Mouse (Mus musculus): ENCODE measurements around the gene Cavin1. TPM values are rescaled to one million over a fixed set of nuclear protein-coding genes. Genes with fewer than 3 reads are reported as not detected.

The Cavin1 gene
- total and polyA plus RNA-seq, 3 experiments = 0.05 to 0.21 (median 0.13) TPM

DNA sequence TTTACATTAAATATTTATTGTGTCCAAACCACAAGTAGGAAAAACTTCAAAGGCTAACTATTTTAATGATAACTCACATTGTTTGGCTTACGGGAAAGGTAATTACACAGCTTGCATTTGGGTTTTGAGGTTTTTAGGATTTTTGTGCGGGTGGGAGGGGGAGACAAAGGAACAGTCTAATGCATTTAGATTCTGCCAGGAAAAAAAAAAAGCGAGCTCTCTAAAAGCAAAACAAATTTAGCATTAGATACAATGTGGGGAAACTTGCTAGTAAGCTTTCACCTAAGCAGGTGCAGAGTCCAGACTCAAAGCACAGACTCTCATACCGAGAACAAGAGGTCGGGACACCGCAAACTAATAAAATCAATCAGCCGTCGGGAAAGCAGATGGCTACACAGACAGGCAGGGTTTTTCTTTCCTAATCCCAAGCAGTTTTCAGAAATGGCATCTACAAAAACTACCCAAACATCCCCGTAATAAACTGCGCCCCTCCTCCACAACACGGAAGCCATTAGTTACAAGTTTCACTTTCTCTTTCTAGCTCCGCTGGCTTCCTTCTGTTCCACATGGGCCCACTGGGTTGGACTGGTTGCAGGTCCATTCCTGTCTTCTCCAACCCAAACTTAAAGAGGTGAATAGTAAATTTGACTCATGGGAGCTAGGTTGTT is 39.3 kb downstream of the Cavin1 start (continued):
- TF ChIP-seq SIN3A (IDR thresholded peaks at IDR 0.05; ENCODE audit: low read length) (peak; percentile 90), USF1 (IDR thresholded peaks at IDR 0.05; ENCODE audit: low read depth, low read length) (no peak), CHD2 (IDR thresholded peaks at IDR 0.05; ENCODE audit: low read length) (peak; percentile 90), MYC (IDR thresholded peaks at IDR 0.05; ENCODE audit: low read depth, low read length) (peak; percentile 92), MAX (IDR thresholded peaks at IDR 0.05; ENCODE audit: low read length) (peak; percentile 74), BHLHE40 (IDR thresholded peaks at IDR 0.05; ENCODE audit: low read depth, low read length) (peak; percentile 81), MAZ (IDR thresholded peaks at IDR 0.05; ENCODE audit: low read depth, low read length) (no peak; the same call in 1 of the 2 replicates), ZNF384 (IDR thresholded peaks at IDR 0.05; ENCODE audit: low read depth, low read length) (peak; percentile 90), NRF1 (IDR thresholded peaks at IDR 0.05; ENCODE audit: low read depth, low read length) (no peak), ZC3H11A (IDR thresholded peaks at IDR 0.05; ENCODE audit: low read depth, low read length) (no peak)

DNA sequence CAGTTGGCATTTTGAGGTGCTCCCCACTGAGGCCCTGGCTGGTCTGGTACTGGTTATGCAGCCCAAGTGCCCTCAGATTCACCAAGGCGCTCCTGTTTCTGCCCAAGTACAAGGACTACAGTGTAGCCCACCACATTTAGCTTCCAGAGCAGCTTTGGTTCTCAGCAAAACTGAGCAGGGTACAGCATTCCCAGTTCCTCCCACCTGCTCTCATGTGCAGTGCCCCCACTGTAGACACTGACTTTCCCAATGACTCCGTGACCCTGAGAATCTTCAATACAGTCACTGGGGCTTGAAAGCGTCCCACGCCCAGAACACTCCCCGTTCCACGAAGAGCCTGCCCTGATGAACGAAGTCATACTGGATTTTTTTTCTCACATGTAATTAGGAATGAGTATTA is 40.1 kb downstream of the Cavin1 start:
- H3K27ac ChIP-seq (ENCODE audit: insufficient read depth, low read depth) = no peak overlapping the region
- H3K9ac ChIP-seq (ENCODE audit: insufficient read depth, low read depth) = peak overlapping the region; percentile 86; the same call in 1 of the 2 replicates
- no peak for DNase-seq (ENCODE audit: extremely low read depth)
- in situ Hi-C loops (cut with MboI; ENCODE audit: low pct_ligation_motif_present, low pct_unique_long_range_greater_than_20kb, low sequenced_read_pairs) (no loop called here), dilution Hi-C loops (cut with MboI; ENCODE audit: extremely low pct_ligation_motif_present, extremely low pct_unique_long_range_greater_than_20kb, low sequenced_read_pairs) (no loop called here)
- H3K9me3 ChIP-seq (replicated peaks; ENCODE audit: low read length) = no peaks in the 10 kb centered on the region
- H3K4me2 ChIP-seq (ENCODE audit: insufficient read depth, low read depth, poor library complexity, severe bottlenecking) = peak overlapping the region; percentile 96
- H3K4me3 ChIP-seq (replicated peaks in 1 of 3; ENCODE audit: low read depth in 2 of 3, low read length in 2 of 3, poor library complexity in 1 of 3) = no peak overlapping the region
- peaks cover 18 to 43% of the 10 kb centered on the region in 2 experiments for H3K4me1 ChIP-seq (ENCODE audit: control insufficient read depth in 1 of 2, insufficient read depth in 2 of 2)
- H3K79me2 ChIP-seq (replicated peaks; ENCODE audit: control insufficient read depth, extremely low read depth, insufficient read depth, poor library complexity, severe bottlenecking) = peaks cover 56% of the 10 kb centered on the region
- no peaks in the 10 kb centered on the region for H3K27me3 ChIP-seq (replicated peaks)
- TF ChIP-seq ZC3H11A (IDR thresholded peaks at IDR 0.05; ENCODE audit: low read depth, low read length) (no peak), RCOR1 (conservative IDR thresholded peaks at IDR 0.05; ENCODE audit: low read depth, low read length) (no peak), NRF1 (IDR thresholded peaks at IDR 0.05; ENCODE audit: low read depth, low read length) (no peak), ELF1 (IDR thresholded peaks at IDR 0.05; ENCODE audit: low read depth, low read length) (no peak), CTCF (conservative IDR thresholded peaks at IDR 0.05 in 1 of 2, IDR thresholded peaks at IDR 0.05 in 1 of 2; ENCODE audit: low read depth in 2 of 2, low read length in 2 of 2) (no peak), E2F4 (IDR thresholded peaks at IDR 0.05; ENCODE audit: insufficient replicate concordance, low read depth, low read length) (no peak)
- H3K36me3 ChIP-seq (replicated peaks in 1 of 2; ENCODE audit: control insufficient read depth in 1 of 2, insufficient read depth in 1 of 2, low read length in 1 of 2) = peaks cover 2 to 46% of the 10 kb centered on the region in 2 experiments

- H3K27ac ChIP-seq (ENCODE audit: insufficient read depth, low read depth) = no peak overlapping the region
- DNase-seq (ENCODE audit: extremely low read depth) = no peak
- H3K36me3 ChIP-seq (replicated peaks in 1 of 2; ENCODE audit: control insufficient read depth in 1 of 2, insufficient read depth in 1 of 2, low read length in 1 of 2) = peaks cover 8 to 47% of the 10 kb centered on the region in 2 experiments
- dilution Hi-C loops (cut with MboI; ENCODE audit: extremely low pct_ligation_motif_present, extremely low pct_unique_long_range_greater_than_20kb, low sequenced_read_pairs) = no loop called here
- TF ChIP-seq MYC (IDR thresholded peaks at IDR 0.05; ENCODE audit: low read depth, low read length) (no peak), IRF4 (IDR thresholded peaks at IDR 0.05; ENCODE audit: low read depth, low read length) (no peak), EP300 (IDR thresholded peaks at IDR 0.05; ENCODE audit: low read length) (no peak), HCFC1 (IDR thresholded peaks at IDR 0.05; ENCODE audit: low read depth, low read length) (no peak), BHLHE40 (IDR thresholded peaks at IDR 0.05; ENCODE audit: low read depth, low read length) (no peak)
- no peak overlapping the region for H3K4me3 ChIP-seq (replicated peaks in 1 of 3; ENCODE audit: low read depth in 2 of 3, low read length in 2 of 3, poor library complexity in 1 of 3)
- H3K4me1 ChIP-seq (ENCODE audit: control insufficient read depth in 1 of 2, insufficient read depth in 2 of 2) = peaks cover 9 to 21% of the 10 kb centered on the region in 2 experiments
- in situ Hi-C loops (cut with MboI; ENCODE audit: low pct_ligation_motif_present, low pct_unique_long_range_greater_than_20kb, low sequenced_read_pairs) = no loop called here
- H3K9ac ChIP-seq (ENCODE audit: insufficient read depth, low read depth) = no peak overlapping the region
- peaks cover 49% of the 10 kb centered on the region for H3K79me2 ChIP-seq (replicated peaks; ENCODE audit: control insufficient read depth, extremely low read depth, insufficient read depth, poor library complexity, severe bottlenecking)
- H3K4me2 ChIP-seq (ENCODE audit: insufficient read depth, low read depth, poor library complexity, severe bottlenecking) = no peak overlapping the region
- no peaks in the 10 kb centered on the region for H3K27me3 ChIP-seq (replicated peaks)
- H3K9me3 ChIP-seq (replicated peaks; ENCODE audit: low read length) = no peaks in the 10 kb centered on the region
These were observed 43.3 kb downstream of the Cavin1 start for GRCm38 (mm10) chr11:100927386-100927785.

Measured in CH12.LX (cell line).